Mouse (Mus musculus) c-Kit-positive CD71-positive TER-119-positive erythroid progenitor cells, embryonic 14.5 days (primary cell): ENCODE data around the gene Ascc2.
"Not testable (repeated sequence)": the region's sequence is repeated elsewhere in the genome, so short reads cannot be mapped to it uniquely, and the experiment has no call there.

ENCODE experiments used
- DNase-seq: peaks from one replicate; pipeline ENCODE4 v3.0.0-alpha.2; 2013; ENCODE audit warnings: low spot score

Gene Ascc2

GRCm38 (mm10) chr11:4633420-4633819 is 4.1 kb upstream of the Ascc2 start:
- no peak for DNase-seq

- peak; percentile 20 for DNase-seq
Observed at GRCm38 (mm10) chr11:4634395-4634794, 3.2 kb upstream of the Ascc2 start.

GRCm38 (mm10) chr11:4636782-4637342 is 685 bp upstream of the Ascc2 start:
- DNase-seq = no peak

- DNase-seq = no peak
Observed at GRCm38 (mm10) chr11:4638261-4638660, 714 bp downstream of the Ascc2 start.

GRCm38 (mm10) chr11:4641185-4641584 is 3.6 kb downstream of the Ascc2 start:
- DNase-seq = no peak

- no peak for DNase-seq
Observed at GRCm38 (mm10) chr11:4643722-4644121, 6.2 kb downstream of the Ascc2 start.

GRCm38 (mm10) chr11:4645180-4645579 is 7.6 kb downstream of the Ascc2 start:
- not testable (repeated sequence) for DNase-seq

GRCm38 (mm10) chr11:4646409-4646808 is 8.9 kb downstream of the Ascc2 start:
- no peak for DNase-seq

GRCm38 (mm10) chr11:4659818-4660217 is 22.3 kb downstream of the Ascc2 start:
- peak; percentile 39 for DNase-seq

- DNase-seq = peak; percentile 34
Observed at GRCm38 (mm10) chr11:4660309-4661025, 22.9 kb downstream of the Ascc2 start.

GRCm38 (mm10) chr11:4661324-4661723 is 23.8 kb downstream of the Ascc2 start:
- DNase-seq = peak; percentile 57

GRCm38 (mm10) chr11:4661871-4662495 is 24.4 kb downstream of the Ascc2 start:
- DNase-seq = no peak

GRCm38 (mm10) chr11:4662496-4662878 is 24.9 kb downstream of the Ascc2 start:
- DNase-seq = no peak

GRCm38 (mm10) chr11:4671736-4672135 is 34.2 kb downstream of the Ascc2 start:
- DNase-seq = no peak

GRCm38 (mm10) chr11:4674593-4674992 is 37.0 kb downstream of the Ascc2 start:
- no peak for DNase-seq

GRCm38 (mm10) chr11:4675126-4675562 is 37.6 kb downstream of the Ascc2 start:
- DNase-seq = no peak

- no peak for DNase-seq
Observed at GRCm38 (mm10) chr11:4675693-4676092, 38.1 kb downstream of the Ascc2 start.

- DNase-seq = peak; percentile 85
Observed at GRCm38 (mm10) chr11:4677250-4677872, 39.8 kb downstream of the Ascc2 start.

- DNase-seq = no peak
Observed at GRCm38 (mm10) chr11:4678700-4679440, 41.3 kb downstream of the Ascc2 start.

- no peak for DNase-seq
Observed at GRCm38 (mm10) chr11:4679441-4679832, 41.9 kb downstream of the Ascc2 start.

- DNase-seq = no peak
Observed at GRCm38 (mm10) chr11:4680126-4680525, 42.6 kb downstream of the Ascc2 start.

GRCm38 (mm10) chr11:4683516-4683915 is 46.0 kb downstream of the Ascc2 start:
- no peak for DNase-seq
